Mouse (Mus musculus): ENCODE data around the gene Tbata. TPM values are rescaled to one million over a fixed set of nuclear protein-coding genes. Genes with fewer than 3 reads are reported as not detected.

Tbata gene
- polyA plus RNA-seq, 1 experiment = 2.1 TPM

DNA sequence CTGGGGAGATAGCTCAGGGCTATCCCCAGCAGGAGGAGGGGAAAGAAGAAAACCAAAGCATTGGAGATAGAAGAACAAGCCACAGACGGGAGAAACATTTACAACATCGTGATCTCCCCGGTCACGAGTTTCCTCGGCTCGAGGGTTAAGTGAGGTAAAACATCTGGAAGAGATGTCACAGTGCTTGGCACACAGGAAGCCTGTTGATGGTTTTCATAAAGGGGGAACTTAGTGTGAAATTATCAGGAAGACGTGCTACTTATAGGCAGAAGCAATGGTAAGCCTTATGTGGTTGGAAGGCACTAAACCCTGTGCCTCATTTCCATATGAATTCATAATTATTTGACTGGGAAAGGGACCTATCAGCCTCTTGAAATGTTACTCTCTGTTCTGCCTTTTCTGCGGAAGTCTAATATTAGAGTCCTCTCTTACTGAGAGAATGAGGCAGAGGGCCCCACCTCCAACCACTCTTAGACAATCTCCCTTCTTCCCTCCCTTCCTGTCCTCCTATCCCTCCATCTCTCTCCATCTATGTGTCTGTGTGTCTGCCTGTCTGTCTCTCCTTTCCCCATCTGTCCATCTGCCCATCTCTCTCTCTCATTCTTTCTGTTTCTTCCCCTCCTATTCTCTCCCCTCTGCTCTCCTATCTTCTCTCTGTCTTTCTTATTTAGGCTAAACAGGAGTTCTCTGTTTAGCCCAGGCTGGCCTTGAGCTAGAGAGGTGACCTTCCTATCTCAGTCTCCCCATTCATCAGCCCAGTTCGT, 4.2 kb upstream of the Tbata start:
- DNase-seq (ENCODE audit: low read depth) = no peak

DNA sequence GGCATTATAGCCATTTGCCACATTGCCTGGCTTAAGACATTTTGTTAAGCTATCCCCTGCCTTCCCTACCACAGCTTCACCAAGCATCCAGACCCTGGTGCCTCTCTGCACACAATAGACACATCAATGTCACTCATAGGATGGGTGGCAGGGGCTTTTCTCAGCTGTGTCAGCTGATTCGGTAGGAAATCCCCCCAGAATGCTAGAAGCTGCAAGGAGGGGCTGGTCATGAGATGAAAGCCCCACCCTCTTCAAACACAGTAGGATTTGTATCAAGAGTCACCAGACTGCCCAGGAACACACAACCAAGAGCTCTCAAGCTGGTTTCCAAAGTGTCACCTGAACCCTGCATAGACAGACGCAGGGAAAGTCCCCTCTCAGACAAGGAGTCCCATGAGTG, 3.4 kb upstream of the Tbata start:
- DNase-seq (ENCODE audit: low read depth) = no peak

DNA sequence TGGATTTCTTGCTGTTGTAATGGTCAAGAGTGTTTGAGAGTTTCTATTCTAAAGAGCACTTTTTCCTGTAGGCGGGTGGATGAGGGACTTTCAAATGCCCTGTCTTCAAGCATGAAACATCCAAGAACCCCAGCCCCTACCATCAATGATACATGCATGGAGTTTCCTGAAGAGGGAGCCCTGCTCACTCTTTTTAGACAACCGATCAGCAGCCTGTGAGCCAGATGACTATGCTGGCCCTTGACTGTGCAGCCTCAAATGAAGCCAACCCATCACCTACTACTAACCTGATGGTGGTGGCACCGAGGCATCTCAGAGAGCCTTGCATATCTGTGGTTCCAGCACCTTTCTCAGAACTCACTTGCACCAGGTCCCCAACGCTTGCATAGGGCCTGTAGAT, 742 bp downstream of the Tbata start:
- no peak for DNase-seq (ENCODE audit: low read depth)

DNA sequence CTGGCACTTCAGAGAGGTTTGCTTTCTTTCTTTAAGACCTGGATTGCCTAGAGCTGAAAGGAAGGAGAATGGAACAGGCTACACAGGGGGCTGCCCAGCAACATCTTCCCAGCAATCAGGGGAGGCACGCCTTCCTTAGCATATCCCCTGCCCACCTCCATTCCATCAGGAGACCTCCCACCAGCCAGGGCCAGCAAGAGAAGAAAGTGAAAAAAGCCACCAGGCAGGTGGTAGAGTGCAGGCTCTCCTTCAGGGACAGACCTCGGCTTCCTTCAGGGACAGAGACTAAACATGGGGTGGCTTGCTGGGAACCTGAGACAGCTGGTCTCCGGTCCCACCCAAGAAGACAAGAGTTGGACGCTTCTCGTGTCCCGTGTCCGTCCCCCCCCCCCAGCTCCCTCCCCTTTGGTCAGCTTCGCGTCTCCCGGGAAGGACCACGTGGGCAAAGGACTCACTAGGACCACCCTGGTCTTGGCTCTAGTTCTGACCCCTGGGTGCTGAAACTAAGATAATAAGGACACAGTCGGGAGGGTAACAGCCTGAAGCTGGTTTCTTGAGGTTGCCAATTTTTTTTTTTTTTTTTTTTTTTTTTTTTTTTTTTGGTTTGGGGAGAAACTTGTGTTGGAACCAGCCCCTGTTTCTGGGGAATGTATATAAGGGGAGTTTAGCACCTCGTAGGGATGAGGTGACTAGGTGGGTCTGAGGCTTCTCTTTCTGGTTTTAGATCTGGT, 3.1 kb downstream of the Tbata start:
- no peak for DNase-seq (ENCODE audit: low read depth)

DNA sequence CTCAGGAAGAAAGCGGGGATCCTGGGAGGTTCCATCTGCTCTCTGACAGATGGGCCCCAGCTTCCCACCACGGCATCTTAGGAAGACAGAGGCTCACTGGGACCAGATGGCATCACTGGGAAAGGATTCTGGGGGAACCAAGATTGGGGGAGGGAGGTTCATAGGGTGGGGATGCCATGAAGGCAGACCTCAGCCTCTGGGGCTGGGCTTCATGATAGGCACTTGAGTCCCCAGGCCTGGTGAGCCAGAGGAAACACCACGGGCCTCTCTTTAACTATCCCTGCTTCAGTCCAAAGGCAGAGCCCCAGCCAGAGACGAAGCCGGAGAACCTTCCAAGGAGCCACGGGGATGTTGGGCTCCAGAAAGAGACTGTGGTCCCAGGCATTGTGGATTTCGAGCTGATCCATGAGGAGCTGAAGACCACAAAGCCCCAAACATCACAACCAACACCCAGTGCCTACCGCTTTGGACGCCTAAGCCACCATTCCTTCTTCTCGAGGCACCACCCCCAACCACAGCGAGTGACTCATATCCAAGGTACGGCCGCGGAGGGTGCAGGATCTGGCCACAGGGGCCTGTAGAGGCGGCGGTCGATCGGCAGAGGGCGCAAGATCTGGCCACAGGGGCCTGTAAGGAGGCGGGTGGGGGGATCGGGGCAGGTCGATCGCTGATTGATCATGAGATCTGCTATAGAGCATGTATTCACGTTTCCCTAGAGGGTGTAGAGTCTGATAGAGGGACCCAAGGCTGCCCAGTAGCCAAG, 3.9 kb downstream of the Tbata start:
- DNase-seq (ENCODE audit: low read depth) = no peak

DNA sequence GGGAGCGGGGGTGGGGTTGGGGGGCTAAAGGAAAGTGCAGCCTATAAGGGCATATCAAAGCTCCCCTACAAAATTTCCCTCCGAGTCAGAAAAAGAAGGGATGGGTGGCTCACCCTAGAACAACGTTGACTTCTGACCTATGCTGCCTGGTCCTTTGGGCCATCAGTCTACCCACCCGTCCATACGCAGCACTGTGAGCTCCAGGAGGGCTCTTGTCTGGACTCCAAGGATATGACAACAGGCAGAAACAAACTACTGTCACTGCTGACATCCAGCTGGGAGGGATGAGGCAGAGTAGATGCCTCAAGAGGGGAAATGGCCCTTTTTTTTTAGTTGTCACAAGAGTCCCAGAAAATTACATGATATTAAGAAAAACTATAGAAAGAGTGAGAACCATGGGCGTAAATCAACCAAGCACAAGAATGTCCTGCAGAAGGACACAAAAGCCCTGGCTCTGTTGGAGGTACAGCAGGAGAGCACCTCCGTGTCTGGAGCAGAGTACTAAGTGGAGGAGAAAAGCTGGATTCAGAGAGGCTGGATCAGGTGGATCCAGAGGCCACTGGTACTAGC, 4.6 kb downstream of the Tbata start:
- DNase-seq (ENCODE audit: low read depth) = no peak

DNA sequence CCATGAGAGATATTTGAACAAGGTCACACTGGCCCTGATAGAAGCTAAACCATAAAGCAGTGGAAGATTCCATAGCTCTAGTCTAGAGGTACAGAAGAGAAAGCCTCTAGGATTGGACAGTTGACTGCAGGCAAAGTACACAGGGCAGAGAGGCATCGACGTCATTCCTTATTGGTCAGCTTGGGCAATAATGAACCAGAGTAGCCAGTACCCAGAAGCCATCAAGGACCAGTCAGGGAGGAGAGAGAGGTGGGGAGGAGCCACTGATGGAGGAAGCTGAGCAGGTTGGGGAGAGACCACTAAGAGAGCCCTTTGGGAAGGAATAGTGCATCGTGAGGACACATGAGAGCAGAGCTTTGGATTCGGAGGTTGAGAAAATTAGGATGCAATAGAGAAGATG, 6.0 kb downstream of the Tbata start:
- no peak for DNase-seq (ENCODE audit: low read depth)

DNA sequence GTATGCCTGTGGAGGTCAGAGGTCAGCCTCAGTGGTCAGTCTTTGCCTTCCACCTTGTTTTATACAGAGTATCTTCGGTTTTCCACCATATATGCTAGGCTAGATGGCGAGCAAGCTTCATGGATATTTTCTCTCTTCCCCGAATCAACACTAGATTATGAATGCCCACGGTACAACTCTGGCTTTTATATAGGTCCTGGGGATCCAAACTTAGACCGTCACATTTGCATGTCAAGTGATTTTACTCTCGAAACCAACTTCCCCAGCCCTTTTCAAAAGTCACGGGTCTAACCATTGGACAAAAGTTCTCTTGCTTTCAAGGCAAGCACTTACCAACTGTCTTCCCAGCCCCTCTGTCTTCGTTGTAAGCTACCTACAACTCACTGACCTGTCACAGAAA, 6.9 kb downstream of the Tbata start:
- DNase-seq (ENCODE audit: low read depth) = no peak

DNA sequence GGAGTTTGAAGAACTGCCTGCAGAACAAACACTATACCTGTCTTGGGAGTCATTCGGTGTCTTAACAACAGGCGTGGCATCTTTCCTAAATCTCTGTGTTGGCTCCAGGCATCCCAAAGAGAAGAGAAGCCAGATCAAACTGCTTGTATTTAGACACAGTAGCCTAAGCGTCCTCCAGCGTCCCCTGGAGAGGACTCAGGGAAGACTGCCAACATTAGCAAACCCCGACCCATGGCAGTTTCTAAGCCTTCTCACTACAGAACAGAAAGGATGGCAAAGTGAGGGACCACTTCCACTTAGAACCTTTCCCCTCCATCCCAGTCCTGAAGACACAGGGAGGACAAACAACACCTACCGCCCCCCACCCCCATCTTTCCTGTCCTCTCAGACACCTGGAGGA, 8.2 kb downstream of the Tbata start:
- no peak for DNase-seq (ENCODE audit: low read depth)

DNA sequence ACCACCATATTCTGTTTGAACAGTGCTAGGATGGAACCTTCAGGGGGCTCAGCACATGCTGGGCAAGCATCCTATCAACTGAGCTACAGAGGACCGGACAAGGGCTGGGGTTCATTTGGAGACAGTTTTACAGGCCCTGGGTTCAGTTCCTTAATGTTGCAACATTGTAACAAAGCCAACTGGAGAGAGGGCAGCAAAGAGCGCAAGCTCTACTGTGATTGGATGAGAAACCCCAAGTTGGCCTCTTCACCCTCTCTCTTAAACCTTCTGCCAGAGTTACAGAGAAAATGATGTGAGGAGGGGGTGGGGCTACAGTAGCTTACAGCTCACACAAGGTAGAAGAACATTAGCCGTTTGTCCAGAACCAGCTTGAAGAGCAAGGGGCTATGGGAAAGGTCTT, 15.2 kb downstream of the Tbata start:
- DNase-seq (ENCODE audit: low read depth) = no peak

DNA sequence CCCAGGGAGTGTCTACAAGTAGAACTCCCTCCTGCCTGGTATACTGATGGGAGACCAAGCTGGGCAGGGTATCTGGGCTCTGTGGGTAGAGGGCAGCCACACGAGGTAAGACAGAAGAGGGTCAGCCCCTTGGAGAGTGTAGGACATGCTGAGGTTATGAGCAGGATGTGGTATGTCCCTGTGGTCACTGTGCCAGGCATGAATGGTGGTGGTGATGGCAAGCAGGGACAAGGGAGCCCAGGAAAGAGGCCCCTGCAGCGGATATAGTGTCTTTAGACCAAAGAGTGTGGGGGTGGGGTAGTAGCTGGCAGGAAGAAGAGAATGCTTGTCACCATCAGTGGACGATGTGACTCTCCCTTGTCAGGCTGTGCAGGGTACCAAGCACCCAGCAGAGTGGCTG, 16.3 kb downstream of the Tbata start:
- DNase-seq (ENCODE audit: low read depth) = no peak

DNA sequence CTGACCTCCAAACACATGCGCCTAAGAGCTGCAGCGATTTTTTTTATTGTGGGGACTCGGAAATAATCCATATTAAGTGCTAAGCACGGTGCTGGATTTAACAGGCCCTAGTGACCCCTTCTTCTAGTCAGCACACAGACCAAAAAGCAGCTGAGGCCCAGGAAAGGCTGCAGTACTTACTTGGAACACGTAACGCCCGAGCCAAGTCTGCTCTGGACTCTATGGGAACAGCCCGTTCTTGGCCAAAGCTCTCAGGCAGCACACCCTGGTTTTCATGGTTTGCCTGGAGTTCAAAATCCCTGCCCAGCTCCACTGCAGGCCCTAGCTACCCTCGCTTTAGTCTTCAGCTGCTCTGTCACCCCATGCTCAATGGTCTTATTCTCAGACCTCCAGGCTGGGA, 22.9 kb downstream of the Tbata start:
- no peak for DNase-seq (ENCODE audit: low read depth)

DNA sequence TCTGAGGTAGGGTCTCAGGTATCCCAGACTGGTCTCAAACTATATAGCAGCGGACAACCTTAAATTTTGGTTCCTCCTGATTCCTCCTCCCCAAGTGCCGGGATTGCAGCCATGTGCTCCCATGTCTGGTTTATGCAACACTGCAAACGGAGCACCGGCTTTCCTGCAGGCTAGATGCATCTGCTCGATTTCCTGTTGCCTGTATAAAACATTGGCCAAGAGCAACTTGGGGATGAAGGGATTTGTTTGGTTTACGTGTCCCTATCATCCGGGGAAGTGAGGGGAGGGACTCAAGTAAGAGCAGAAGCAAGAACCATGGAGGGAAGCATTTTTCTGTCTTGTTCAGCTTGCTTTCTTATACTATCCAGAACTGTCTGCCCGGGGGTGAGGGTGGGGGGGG, 23.5 kb downstream of the Tbata start:
- no peak for DNase-seq (ENCODE audit: low read depth)

DNA sequence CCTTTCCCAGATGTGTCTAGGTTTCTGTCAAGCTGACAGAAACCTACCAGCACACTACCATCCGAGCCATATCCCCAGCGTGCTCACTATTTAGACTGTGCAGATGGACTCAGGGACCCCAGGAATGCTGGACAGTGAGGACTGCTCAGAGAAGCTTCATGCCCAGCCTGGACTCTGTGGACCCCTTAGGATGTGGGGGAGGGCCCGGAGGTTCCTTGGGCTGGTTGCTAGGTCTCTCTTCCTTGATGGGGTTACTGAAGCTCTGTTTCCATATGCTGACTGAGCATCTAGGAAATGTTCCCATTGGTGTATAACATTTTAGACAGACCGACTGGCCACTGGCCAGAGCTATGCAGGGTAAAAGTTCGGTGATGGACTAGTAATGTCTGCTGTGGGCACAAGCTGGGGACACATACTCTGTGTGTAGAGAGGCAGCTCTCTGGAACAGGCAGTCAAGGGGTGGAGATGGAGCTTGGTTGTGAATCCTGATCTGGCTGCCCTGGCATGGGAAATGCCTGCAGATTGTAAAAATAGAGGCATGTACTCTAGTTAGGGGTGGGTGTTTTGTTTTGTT, 24.1 kb downstream of the Tbata start:
- no peak for DNase-seq (ENCODE audit: low read depth)

DNA sequence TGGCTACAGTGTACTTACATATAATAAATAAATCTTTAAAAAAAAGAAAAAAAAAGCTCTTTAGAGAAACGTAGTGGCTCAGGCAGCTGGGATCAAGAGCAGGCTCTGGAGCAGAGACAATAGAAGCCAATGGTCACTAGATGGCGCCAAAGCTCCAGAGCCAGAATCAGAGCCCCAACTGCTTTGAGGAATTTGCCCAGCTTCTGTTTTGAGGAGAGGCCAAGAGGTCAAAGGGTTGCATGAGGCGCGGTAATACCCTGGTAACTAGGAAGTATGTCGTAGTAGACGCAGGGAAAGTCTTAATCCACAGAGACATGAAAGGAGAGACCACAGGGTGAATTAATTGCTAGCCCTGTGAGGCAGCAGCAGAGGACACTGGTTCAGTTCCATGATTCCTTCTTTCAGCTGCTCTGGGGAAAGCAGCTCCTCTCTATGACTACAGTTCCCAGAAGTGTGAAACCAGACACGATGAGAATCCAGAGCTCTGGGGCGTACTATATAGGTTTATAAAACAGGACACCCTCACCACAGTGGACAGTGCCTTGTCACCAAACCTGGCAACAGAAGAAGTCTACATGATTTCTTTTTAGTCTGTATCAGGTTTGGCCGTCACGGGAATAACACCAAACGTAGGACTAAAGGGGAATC, 27.9 kb downstream of the Tbata start:
- no peak for DNase-seq (ENCODE audit: low read depth)

DNA sequence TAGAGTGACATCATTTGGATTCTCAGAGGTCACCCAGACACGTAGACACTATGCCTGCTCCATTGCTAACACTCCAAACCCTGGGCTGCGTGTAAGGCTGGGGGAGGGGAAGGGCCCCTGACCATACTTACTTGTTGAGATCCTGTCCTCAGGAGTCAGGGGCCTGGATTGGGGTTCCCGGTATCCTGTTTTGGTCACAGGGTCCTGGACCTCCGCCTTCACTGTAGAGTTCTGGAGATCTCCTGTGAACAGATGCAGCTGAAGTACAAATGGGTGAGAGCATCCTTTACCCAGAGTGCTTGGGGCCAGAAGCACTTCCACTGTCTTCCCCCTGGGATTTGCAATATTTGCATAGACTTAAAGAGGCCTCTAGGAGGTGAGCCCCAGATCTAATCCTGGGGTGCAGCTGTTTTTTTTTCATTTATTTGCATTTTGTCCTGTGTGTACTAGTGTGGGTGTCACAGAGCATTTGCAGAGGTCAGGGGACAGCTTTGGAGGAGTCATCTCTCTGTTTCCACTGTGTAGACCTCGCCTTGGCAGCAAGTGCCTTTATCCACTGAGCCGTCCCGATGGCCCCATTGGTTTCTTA, 28.6 kb downstream of the Tbata start:
- DNase-seq (ENCODE audit: low read depth) = no peak

DNA sequence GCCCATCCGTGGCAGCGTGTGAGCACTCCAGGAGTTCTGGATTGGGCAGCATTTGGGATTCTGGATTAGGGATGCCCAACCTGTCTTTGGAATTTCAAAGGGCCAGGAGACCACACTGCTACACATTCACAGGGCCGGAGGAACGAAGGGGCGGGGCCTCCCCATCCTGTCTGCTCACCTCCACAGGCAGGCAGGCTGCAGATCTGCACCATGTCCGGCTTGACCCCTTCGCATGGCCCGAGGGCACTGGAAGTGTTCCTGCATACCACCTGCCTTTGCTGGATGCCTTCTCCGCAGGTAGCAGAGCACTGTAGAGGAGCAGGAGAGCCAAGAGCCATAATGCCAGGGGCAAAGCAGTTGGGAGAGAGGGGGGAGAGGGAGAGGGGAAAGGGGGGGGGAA, 29.2 kb downstream of the Tbata start:
- DNase-seq (ENCODE audit: low read depth) = no peak

DNA sequence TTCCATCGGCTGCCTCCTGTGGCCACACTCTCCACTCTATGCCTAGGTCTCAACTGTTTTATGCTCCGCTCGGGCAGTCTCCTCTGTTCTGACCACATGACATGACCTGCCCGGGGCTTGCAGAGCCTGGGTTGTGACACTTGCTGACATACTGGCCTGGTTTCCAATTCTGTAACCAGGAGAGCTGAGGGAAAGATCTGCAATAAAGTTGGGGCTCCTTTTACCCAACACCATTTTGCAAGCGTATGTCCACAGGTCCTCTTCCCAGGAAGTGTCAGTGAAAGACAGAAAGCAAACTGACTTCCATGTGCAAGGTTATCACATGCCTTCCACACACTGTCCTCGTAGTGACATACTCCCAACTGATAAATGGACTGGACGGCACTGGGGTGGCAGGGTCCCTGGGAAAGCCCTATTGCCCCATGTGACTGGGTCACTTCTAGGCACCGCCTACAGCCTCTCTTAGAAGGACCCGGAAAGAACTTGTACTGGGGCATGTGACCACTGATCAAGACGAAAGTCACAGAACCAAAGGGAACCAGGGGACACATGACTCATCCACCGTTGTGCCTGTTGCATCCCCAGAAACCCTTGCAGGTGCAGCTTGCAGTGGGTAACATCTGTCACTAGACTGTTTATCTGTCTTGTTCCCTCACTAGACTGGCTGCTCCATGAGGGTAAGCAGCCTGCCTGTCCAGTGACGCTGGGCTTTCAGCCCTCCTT, 30.0 kb downstream of the Tbata start:
- no peak for DNase-seq (ENCODE audit: low read depth)

DNA sequence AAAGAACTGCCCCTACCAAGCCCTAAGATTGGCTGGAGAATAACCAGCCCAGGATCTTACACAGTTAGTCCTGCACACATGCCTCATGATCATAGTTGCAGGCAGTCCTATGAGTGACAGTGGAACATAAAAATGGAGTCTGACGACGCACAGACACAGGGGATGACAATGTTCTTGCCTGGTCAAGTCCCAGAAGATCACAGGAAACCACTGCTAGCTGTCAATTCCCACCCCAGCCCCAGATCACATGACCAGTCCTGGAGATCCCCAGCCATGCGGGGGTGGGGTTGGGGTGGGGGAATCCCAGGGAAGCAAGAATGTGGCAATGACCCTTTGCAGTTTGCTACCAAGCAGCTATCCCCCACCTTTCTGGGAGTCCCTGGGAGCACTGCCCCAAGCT, 32.2 kb downstream of the Tbata start:
- no peak for DNase-seq (ENCODE audit: low read depth)

DNA sequence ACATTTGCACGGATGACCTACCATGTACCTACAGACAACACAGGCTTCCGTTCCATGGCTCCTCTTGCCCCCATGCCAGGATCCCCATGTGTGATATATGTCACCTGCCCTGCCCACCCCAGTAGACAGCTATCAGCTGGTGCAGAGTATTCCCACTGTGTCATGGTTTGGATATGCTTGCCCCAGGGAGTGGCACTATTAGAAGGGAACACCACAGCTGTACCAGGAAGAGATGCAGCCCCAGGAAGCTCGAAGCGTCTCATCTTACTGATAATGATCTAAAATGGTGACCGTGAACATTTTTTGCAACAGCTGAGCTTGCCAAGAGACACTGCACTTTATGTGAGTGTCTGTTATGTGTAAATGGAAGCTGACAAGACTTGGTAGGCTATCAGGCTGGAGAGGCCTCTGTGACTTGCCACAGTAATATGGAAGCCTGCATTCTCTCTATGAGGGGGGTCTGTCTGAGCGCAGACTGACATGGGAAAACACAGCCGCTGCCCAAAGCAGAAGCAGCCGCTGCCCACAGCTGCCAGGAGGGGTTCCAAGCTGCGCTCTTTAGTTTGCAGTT, 36.4 kb downstream of the Tbata start:
- DNase-seq (ENCODE audit: low read depth) = no peak

Measured in gonadal fat pad, adult 2 months (tissue).